Mouse (Mus musculus) adrenal gland, postnatal 36 days (tissue): ENCODE data around the gene Fndc5. TPM values are rescaled to one million over a fixed set of nuclear protein-coding genes. Genes with fewer than 3 reads are reported as not detected.

Experiments
- DNase-seq, 2 experiments: peaks; one replicate each; pipeline ENCODE4 v3.0.0; 2021; ENCODE audit warnings: mixed read lengths in 1 of 2
- total RNA-seq, 2 experiments: library from RNA; stranded (reverse); gene quantifications; 2 replicates each; pipeline ENCODE4 v1.2.3; 2021

Fndc5 gene
- total RNA-seq, 2 experiments from 2014 or later, result 2.2 to 7.2 TPM

DNA sequence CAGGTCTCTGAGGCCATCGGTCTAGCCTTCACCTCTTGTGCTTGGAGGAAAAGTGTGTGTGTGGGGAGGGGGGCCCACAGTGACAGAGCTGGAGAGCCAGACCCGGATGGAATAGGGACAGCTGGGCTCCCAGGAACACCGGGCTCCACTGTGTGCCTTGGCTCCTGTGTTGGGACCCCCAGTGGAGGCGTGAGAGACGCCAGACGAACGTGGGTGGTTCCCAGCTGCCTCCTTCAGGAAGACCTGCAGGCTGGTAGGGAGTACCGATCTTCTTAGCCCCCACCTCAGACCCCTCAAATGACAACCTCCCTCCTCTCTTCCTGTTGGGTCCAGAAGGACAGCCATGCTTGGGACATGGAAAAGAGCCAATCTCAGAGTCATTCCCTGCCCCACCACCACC is 14.1 kb upstream of the Fndc5 start:
- DNase-seq, result no peak

DNA sequence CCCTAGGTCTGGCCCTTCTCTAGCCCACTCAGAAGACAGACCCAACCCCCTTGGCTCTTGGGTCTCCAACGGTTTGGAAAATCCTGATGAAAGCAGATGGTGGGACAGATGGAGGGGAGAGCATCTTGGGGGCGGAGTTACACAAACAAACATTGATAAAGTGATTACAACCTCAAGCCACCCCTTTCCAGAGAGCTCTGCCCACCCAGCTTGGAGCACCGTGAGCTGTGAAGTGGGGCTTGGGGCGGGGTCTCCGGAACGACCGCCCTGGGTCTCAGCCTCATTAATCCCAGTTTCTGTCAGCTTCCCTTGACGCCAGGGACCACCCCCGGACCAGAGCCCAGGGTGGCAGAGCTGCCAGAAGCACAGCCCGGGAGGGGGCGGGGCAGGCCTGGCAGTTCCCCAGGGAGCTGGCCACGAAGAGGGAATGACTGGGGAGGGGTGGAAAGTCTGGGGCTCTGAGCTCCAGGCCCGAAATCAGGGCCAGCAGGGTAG is 12.1 kb upstream of the Fndc5 start:
- DNase-seq, result peak in 1 of 2 experiments; percentile 28

DNA sequence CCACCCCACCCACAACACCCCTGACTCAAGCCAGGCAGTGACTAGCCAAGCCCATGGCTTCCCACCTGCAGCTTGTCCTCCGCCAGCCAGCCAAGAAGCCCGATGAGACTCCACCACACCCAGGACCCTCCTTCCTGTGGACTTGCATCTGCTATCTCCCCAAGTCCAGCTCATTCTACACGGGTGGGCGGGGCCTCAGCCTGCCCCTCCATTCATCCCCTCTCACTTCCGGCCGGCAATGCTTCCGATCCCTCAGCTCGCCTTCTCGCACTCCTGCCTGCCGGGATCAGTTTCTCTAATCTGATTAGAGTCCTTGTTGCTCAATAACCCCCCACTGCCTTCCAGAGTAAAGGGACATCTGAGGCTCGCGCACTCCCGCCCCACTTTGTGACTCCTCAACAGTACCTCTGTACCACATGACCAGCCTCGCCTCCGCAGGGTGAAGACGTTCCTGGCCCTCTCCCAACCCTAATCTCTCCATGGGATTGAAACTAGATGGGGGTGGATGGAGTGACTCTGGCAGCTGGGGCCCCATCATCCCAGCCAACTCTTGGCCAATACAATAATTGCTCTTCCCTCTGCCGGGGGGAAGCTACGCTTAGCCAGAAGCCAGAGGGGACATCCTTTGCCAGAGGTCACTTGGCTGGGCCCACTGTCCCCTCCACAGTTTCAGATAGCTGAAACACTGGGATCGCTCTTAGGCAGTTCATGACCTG is 10.9 kb upstream of the Fndc5 start:
- peak in 1 of 2 experiments; percentile 46 for DNase-seq

DNA sequence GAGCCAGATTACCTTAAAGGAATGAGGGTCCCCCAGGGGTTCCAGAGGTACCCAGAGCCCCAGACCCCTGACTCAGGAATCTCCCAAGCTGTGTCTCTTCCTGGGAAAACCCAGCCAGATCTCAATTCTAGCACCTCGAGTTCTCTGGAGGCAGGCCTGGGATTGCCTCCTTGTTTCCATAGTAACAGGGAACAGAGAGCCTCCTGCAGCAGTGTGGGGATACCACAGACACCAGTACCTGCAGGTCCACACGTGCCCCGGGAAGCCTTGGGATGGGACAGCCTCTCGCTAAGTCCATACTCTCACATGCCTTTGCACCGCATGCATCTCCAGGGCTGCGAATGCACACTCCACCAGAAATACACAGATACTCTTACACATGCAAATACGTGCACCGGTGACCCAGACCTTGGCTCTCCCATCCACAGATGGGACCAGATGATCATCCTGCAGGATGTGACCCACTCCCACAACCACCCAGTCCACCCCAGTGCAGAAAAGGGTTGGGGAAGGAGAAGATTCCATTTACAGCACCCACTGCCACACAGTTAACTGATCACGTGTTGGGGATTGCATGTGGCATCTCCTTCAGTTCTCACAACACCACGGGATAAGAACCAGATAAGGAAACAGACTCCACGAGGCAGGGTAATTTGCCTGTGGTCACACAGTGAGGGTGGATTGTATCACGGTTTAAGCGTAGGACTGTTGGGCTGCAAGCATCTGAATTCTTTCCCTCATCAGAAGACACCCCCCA is 8.0 kb upstream of the Fndc5 start:
- DNase-seq, result no peak

DNA sequence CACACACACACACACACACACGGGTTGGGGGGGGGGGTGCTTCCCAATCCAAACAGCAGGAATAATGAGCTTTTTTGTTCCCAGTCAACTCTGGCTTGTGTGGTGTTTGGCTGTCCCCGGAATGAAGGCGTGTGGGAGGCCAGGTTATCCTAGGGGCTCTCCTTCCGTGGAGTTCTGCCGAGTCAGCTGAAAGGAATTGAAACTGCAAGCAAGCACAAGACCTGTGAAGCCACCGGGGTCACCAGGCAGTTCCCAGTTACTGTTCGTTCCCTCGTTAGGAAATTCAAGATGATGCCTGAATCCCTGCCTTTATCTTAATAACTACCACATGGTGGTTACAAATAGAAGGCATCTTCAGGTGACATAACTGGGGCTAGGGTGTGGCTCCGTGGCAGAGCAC is 7.4 kb upstream of the Fndc5 start:
- DNase-seq, result no peak

DNA sequence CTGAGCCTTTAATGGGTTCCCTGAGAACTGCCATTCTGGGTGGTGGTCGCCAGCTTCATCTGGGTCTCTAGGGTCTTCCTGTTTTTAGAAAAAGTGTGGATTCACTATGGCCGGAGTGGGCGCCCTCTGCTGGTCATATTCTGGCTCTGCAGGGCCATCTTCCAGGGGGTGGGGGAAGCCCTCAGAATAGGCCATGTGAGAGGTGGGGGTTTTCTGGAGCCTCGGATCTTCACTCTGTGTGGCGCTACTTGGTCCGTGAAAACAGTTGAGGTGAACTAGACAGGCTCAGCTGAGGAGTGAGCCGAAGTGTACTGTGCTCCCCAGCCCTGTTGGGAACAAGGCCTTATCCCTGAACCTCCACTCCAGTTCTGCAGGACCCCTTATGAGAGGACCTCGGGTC is 6.7 kb upstream of the Fndc5 start:
- DNase-seq, result peak; percentile 40 to 63

DNA sequence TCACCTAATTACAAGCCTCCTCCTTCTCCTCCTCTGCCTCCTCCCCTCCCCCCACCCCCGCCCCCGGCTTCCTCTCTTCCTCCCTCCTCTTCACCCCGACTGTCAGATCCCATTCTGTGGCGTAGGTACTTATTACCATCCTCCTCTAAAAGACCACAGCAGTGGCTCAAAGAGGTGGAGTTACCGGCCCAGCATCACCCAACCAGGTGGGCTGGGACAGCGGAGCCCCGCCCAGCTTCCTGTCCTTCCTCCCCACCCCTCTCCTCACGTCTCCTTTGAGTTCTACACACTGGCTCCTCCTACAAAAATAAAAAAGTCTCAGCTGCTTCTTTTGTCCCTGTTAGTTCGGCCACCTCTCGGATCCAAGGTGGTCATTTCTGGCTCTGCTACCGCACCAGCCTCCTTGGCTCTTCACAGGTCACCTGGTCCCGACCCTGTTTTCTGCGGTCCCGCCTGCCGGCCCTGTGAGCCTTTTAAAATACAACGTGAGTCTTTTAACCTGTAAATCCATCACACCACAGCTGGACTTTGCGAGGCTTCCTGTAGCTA is 6.0 kb upstream of the Fndc5 start:
- DNase-seq, result no peak

DNA sequence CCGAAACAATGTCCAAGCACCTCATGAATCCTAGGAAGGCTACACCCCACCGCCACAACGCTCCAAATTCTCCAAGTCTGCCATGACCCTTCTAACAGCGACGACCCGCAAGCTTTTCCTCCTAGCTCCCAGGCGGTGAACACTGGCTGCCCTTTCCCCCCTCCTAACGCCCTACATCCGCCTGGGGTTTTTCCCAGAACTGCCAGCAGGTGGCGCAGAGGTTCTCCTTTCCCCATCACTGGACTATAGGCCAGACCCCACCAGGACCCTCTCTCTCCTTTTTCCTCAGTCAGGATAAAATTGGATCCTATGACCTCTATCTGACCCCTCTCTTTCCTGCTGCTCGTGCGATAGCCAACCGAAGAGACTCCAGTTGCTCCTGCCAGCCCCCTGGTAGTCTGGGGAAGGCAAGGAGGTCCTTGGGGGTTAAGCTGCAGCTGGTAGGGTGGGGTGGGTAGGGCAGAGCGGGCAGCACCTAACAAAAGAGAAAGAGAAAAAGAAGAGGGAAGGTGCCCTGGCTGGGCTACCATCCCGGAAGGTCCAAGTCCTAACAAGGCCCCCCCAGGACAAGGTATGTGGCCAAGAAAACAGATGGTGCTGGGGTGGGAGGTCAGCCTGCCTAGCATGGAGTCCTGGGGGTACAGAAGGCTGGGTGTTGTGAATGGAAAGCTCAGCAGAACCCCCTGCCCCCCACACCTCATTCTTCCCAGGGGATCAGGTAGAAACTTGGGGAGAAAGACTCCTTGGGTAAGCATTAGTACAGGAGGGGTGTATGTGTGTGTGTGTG is 1.8 kb upstream of the Fndc5 start:
- peak; percentile 78 to 84 for DNase-seq

DNA sequence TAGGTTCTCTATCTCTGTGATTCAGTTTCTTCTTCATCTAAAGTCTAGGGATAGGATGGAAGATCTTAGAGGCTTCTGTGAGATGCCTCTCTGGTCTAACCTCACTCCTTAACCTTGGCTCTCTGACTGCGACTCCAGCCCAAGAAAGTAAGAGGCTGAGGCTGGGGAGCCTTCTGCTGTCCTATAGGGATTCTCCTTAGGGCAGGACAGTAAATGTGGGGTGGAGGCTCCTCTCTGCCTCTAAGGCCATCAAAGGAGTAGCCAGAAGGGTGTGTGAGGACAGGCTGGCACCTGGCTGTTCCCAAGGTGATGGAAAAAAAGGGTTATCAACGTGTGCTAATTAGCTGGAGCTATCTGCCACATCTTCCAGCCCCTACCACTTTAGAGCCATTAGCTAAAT is 1.2 kb upstream of the Fndc5 start:
- no peak for DNase-seq

DNA sequence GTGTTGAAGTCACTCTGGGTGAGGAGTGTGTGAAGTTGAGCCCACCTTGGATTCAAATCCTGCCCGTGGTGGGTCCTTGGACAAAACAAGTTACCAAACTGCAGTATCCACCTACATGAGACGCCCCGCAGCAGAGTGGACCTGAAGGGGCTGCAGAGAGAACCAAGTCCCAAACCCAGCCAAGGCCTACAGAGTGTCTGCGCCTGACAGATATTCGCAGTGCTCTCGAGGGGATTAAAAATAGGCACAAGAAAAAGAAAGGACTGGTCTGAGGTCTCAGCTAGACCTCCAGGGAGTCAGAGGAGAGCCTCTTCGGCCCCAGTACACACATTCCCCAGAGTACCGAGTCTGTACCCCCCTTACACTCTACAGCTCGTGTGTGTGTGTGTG is 615 bp upstream of the Fndc5 start:
- DNase-seq, result no peak

DNA sequence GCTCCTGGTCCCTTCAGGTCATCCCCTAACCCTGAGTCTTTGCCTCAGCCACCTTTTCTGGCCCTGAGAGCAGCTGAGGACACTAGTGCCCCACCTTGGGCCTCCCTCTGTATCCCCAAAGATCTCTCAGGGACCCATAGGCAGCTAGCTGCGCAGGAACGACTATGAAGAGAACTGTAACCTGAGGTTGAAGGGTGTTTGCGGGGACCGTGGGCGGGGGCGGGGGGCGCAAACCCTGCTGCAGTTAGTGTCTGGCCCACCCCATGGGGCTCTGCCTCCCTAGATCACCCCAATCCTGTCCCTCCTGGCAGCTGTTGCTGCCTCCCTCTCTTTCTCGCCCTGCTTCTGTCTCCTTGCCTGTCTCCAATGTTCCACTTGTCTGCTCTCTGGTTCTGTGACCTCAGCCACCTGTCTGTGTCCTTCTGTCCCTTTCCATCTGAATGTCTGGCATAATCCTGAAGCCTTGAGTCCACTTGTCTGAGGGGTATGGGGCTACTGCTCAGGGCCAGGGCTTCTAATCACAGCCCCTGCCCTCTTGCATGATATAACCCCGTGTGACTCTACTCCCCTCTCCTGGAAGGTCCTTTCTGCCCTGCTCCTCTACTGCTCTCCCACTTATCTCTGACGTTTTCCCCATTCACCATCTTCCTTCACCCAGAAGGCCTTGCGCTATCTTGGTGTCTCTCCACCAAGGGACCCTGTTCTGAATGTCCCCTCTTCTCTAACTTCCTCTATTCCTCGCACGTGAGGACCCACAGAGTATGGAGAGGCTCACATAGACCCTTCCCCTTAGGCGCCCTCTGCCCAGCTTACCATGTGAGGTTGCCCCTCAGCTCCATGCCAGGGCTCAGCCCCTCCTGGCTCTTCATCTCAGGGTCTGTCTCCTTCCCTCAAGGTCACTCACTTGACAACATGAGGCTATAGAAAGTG is 858 bp downstream of the Fndc5 start:
- DNase-seq, result no peak

DNA sequence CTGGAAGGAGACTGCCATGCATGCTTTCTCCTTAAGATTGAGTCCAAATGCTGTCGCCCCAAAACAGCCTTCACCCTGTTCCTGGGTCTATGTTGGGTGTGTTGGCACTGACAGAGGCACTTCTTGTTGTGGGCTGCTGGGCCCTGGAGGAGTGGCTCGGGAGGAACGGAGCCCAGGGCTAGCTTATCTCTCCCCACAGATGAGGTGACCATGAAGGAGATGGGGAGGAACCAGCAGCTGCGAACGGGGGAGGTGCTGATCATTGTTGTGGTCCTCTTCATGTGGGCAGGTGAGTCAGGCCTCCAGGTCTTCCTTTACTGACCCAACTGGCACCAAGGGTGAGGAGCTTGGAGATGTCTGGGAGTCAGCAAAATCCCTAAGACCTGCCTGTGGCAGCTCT is 2.8 kb downstream of the Fndc5 start:
- no peak for DNase-seq

DNA sequence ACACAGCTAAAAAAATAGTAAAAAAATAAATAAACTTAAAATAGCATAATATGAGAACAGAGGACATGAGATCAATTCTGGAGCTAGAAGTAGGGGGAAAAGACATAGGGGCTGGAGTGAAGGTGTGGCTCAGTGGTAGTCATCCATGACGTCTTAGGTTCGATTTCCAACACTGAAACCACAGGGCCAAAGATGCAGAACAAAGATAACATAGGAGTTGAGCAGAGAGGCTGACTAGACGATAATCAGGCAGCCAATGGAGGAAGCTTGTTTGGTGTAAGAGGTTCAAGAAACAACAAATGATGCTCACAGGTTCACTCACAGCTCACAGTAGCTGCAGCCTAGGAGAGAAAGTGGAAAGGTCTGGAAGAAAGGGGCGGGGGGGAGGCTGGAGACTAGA is 4.0 kb downstream of the Fndc5 start:
- no peak for DNase-seq

DNA sequence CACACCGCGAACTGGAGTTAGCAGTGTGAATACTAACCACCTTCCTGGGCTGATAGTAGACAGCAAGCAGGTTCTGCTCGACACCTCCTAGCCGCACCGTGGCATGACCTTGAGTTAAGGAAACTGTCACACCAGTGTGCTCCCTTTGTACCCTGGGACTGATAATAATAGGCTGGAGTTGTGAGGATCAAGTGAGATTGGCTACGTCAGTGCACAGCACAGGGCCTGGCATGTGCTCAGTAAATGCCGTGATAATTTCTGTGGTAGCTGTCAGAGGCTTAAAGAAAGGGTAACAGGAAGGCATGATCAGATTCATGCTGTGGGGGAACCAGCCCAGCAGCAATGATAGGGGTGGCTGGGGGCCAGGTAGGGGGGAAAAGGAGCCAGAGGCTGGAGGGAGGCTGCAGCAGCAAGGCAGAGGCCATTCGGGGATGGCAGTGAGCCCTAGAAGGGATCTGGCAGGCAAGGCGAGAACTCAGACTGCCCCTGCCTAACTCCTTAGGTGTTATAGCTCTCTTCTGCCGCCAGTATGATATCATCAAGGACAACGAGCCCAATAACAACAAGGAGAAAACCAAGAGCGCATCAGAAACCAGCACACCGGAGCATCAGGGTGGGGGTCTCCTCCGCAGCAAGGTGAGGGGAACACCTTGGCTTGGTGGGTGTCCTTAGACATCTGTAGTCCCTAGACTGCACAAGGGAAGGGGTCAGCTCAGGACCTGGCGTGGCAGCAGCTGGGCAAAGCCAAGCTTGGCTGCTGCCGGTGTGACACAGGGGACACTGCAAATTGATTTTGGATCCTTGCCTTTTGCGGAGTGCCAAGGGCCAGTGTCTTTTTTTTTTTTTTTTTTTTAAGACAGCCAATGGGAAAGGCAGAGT is 5.0 kb downstream of the Fndc5 start:
- peak in 1 of 2 experiments; percentile 35 for DNase-seq

DNA sequence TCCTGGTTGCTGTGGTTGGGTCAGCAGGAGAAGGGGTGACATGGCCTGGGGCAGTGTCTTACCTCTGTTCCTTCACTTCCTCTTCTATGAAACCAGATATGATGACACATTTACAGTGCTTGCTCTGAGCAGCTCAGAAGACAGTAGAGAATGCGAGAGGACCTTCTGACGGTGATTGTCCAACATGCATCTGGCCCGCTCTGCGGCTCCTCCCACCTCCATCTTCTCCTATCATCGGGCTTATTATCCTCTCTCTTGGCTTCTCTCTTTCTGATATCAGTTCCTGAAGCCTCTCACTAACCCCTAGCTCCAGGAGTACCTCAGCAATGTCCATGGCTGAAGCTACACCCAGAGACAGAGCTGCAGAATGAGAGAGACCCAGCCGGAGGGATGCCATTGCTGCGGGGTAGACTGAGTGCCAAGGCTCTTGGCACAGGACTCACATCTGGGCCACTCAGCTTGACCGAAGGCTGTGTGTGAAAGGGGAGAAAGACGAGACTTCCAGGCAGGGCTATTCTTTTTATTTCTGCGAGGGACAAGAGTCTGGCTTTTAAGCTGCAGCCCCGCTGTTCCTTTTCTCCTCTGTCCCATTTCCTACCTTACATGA is 5.7 kb downstream of the Fndc5 start:
- peak in 1 of 2 experiments; percentile 22 for DNase-seq

DNA sequence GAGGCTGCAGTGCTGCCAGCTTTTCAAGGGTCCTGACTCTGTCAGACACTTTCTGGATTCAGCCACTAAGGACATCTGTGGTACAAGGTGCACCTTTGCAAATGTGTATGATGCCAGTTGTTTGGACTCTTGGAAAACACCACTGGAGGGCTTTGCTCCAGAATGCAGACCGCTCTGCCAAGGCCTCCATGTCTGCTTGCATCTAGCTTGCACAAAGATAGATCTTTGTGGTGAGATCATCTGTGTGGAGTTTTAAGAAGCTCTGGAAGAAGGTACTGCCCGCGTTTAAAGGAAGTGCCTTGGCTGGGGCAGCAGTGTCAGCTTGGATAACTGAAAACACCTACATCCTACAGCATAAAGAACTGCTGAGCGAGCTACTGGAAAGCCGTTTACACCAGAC is 6.7 kb downstream of the Fndc5 start:
- DNase-seq, result no peak

DNA sequence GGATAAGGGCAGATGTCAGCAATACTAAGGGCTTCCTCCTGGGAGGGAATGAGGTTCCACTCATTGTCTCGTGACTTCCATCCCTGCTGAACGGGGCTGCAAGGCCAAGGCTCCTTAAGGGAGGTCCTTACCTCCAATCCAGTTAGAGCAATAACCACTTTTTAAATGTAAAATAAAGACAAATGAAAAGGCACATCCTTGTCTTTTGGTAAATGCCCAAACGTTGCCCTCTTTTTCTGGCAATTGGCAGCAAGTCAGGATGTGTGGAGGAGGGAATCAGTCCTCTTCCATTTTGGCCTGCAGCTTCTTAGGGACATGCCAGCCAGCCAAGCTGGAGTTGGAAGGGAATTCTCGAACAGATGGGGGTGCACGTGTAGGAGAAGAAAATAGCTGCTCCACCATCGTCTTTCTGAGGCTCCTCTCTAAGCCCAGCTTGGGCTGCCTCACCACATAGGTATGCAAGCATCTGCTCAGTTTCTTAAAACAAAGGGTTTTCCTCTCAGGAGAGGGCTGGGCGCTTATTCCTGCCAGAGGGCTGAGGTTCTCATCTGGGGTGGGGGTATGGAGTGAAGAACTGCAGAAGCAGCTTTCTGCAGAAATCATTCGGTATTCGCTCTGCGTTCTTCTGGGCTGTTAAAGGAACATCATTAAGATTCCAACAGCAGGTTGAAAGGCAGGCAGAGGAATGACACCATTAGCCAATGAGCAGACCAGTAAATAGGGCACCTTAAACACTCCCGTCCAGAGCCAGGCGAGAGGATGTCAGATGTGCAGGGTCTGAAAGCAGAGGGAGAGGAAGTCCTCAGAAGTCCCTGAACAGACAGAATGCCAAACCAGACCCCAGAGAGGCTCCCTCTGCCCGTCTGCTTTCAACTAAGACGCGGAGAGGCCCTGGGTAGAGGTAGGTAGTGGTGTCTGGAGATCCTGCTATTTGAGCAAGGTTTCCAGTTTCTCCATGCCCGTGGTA is 7.9 kb downstream of the Fndc5 start:
- DNase-seq, result no peak

DNA sequence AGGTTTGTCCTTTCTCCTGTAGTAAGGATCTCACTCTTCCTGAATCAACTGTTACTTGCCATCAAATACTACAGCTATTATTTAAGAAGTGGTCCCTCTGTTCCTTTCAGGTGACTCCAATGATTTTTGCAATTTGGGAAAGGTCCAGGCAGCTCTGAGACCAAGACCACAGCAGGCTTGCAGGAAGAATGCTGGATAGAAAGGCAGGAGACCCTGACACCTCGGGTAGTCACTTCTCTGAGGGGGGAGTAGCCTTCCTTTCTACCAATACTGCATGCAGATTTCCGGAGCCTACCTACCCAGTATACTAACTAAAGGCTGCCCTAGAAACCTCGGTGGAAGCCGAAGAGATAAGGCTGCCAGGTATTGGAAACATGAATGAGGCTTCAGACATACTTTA is 8.6 kb downstream of the Fndc5 start:
- DNase-seq, result no peak

DNA sequence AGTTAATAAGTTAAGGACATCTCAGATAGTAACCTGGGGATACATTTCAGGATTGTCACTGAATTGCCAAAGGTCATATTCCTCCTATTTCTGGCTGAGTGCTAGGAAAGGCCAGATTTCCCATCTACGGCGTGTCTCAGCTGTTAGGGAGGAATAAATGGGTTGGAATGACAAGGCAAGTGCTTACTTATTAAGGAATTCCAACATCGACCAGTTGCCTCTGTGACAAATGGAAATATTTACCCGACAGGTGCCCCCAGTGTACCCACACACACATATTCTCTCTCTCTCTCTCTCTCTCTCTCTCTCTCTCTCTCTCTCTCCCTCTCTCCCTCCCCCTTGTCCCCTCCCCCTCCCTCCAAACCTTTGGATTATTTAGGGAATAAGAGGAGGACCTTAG is 9.1 kb downstream of the Fndc5 start:
- no peak for DNase-seq
